Mouse (Mus musculus): ENCODE data around the gene Snrpe. TPM values are rescaled to one million over a fixed set of nuclear protein-coding genes. Genes with fewer than 3 reads are reported as not detected.
A peak's percentile ranks its signal among the peaks of the same experiment; 100 is the strongest.

The Snrpe gene
- polyA plus RNA-seq (2014; fragmentation: Nextera tagmentation; extraction: Ambion mirVana) = 425 and 449 TPM in 2 replicates

- Histone ChIP-seq H3K4me1 (ENCODE audit: control insufficient read depth, insufficient read depth, low read length) (peaks cover 5% of the 10 kb centered on the region), H3K27ac (ENCODE audit: low read depth, low read length) (peak within 1 kb of the TSS; percentile 89), H3K4me3 (ENCODE audit: low read depth, low read length) (peak within 1 kb of the TSS; percentile 87), H3K9me3 (ENCODE audit: control insufficient read depth, low read length) (no peaks in the 10 kb centered on the region), H3K4me2 (ENCODE audit: low read depth, low read length) (peak within 1 kb of the TSS; percentile 71), H3K9ac (replicated peaks; ENCODE audit: low read depth, low read length) (peak within 1 kb of the TSS; percentile 89), H3K36me3 (ENCODE audit: control insufficient read depth, insufficient read depth, low read length) (peaks cover 22% of the 10 kb centered on the region), H3K27me3 (ENCODE audit: control insufficient read depth, insufficient read depth, low read length) (no peaks in the 10 kb centered on the region)
- under 1% methylated on average over 73 of the region's 73 CpGs for WGBS
- peak; percentile 98 for ATAC-seq (ENCODE audit: low read depth)
Observed at GRCm38 (mm10) chr1:133609771-133610502, at the start of gene Snrpe. Snrpe (minus strand) TSS chr1:133610291.

GRCm38 (mm10) chr1:133658878-133659277 lies 48.8 kb upstream of the Snrpe start:
- H3K27me3 ChIP-seq (ENCODE audit: control insufficient read depth, insufficient read depth, low read length) = no peaks in the 10 kb centered on the region
- no peak for ATAC-seq (ENCODE audit: low read depth)
- H3K4me2 ChIP-seq (ENCODE audit: low read depth, low read length) = no peak overlapping the region
- no peaks in the 10 kb centered on the region for H3K9me3 ChIP-seq (ENCODE audit: control insufficient read depth, low read length)
- peaks cover 7% of the 10 kb centered on the region; the same call in 1 of the 2 replicates for H3K36me3 ChIP-seq (ENCODE audit: control insufficient read depth, insufficient read depth, low read length)
- H3K4me1 ChIP-seq (ENCODE audit: control insufficient read depth, insufficient read depth, low read length) = peaks cover 34% of the 10 kb centered on the region
- 77% methylated on average over 3 of the region's 3 CpGs for WGBS
- no peak overlapping the region for H3K9ac ChIP-seq (replicated peaks; ENCODE audit: low read depth, low read length)
- H3K27ac ChIP-seq (ENCODE audit: low read depth, low read length) = no peak overlapping the region
- H3K4me3 ChIP-seq (ENCODE audit: low read depth, low read length) = no peak overlapping the region

GRCm38 (mm10) chr1:133656811-133657210 lies 46.7 kb upstream of the Snrpe start:
- no peak overlapping the region for H3K4me2 ChIP-seq (ENCODE audit: low read depth, low read length)
- WGBS = 43% methylated on average over 5 of the region's 5 CpGs
- H3K36me3 ChIP-seq (ENCODE audit: control insufficient read depth, insufficient read depth, low read length) = peaks cover 7% of the 10 kb centered on the region; the same call in 1 of the 2 replicates
- H3K4me1 ChIP-seq (ENCODE audit: control insufficient read depth, insufficient read depth, low read length) = peaks cover 34% of the 10 kb centered on the region
- no peak overlapping the region for H3K9ac ChIP-seq (replicated peaks; ENCODE audit: low read depth, low read length)
- no peak for ATAC-seq (ENCODE audit: low read depth)
- no peak overlapping the region for H3K27ac ChIP-seq (ENCODE audit: low read depth, low read length)
- no peaks in the 10 kb centered on the region for H3K9me3 ChIP-seq (ENCODE audit: control insufficient read depth, low read length)
- no peaks in the 10 kb centered on the region for H3K27me3 ChIP-seq (ENCODE audit: control insufficient read depth, insufficient read depth, low read length)
- H3K4me3 ChIP-seq (ENCODE audit: low read depth, low read length) = no peak overlapping the region

GRCm38 (mm10) chr1:133653033-133653432 lies 42.9 kb upstream of the Snrpe start:
- Histone ChIP-seq H3K27ac (ENCODE audit: low read depth, low read length) (no peak overlapping the region), H3K27me3 (ENCODE audit: control insufficient read depth, insufficient read depth, low read length) (no peaks in the 10 kb centered on the region), H3K9me3 (ENCODE audit: control insufficient read depth, low read length) (no peaks in the 10 kb centered on the region), H3K4me2 (ENCODE audit: low read depth, low read length) (no peak overlapping the region), H3K4me3 (ENCODE audit: low read depth, low read length) (no peak overlapping the region), H3K9ac (replicated peaks; ENCODE audit: low read depth, low read length) (no peak overlapping the region), H3K36me3 (ENCODE audit: control insufficient read depth, insufficient read depth, low read length) (peaks cover 3% of the 10 kb centered on the region; the same call in 1 of the 2 replicates), H3K4me1 (ENCODE audit: control insufficient read depth, insufficient read depth, low read length) (peaks cover 16% of the 10 kb centered on the region)
- ATAC-seq (ENCODE audit: low read depth) = no peak
- 96% methylated on average over 1 of the region's 1 CpGs for WGBS

- Histone ChIP-seq H3K9me3 (ENCODE audit: control insufficient read depth, low read length) (no peaks in the 10 kb centered on the region), H3K27ac (ENCODE audit: low read depth, low read length) (no peak overlapping the region), H3K36me3 (ENCODE audit: control insufficient read depth, insufficient read depth, low read length) (peaks cover 9% of the 10 kb centered on the region), H3K9ac (replicated peaks; ENCODE audit: low read depth, low read length) (no peak overlapping the region), H3K4me1 (ENCODE audit: control insufficient read depth, insufficient read depth, low read length) (peaks cover 2% of the 10 kb centered on the region; the same call in 1 of the 2 replicates), H3K4me3 (ENCODE audit: low read depth, low read length) (no peak overlapping the region), H3K4me2 (ENCODE audit: low read depth, low read length) (no peak overlapping the region), H3K27me3 (ENCODE audit: control insufficient read depth, insufficient read depth, low read length) (no peaks in the 10 kb centered on the region)
- ATAC-seq (ENCODE audit: low read depth) = no peak
- 97% methylated on average over 7 of the region's 7 CpGs for WGBS
Observed at GRCm38 (mm10) chr1:133650288-133651055, 40.4 kb upstream of the Snrpe start.

GRCm38 (mm10) chr1:133645652-133646051 lies 35.6 kb upstream of the Snrpe start:
- ATAC-seq (ENCODE audit: low read depth) = no peak
- H3K4me3 ChIP-seq (ENCODE audit: low read depth, low read length) = no peak overlapping the region
- peaks cover 44% of the 10 kb centered on the region for H3K36me3 ChIP-seq (ENCODE audit: control insufficient read depth, insufficient read depth, low read length)
- no peak overlapping the region for H3K4me2 ChIP-seq (ENCODE audit: low read depth, low read length)
- no peaks in the 10 kb centered on the region for H3K4me1 ChIP-seq (ENCODE audit: control insufficient read depth, insufficient read depth, low read length)
- H3K27ac ChIP-seq (ENCODE audit: low read depth, low read length) = no peak overlapping the region
- H3K27me3 ChIP-seq (ENCODE audit: control insufficient read depth, insufficient read depth, low read length) = no peaks in the 10 kb centered on the region
- 95% methylated on average over 5 of the region's 5 CpGs for WGBS
- no peak overlapping the region for H3K9ac ChIP-seq (replicated peaks; ENCODE audit: low read depth, low read length)
- H3K9me3 ChIP-seq (ENCODE audit: control insufficient read depth, low read length) = no peaks in the 10 kb centered on the region

- 90% methylated on average over 2 of the region's 2 CpGs for WGBS
- H3K36me3 ChIP-seq (ENCODE audit: control insufficient read depth, insufficient read depth, low read length) = peaks cover 81% of the 10 kb centered on the region
- no peak overlapping the region for H3K27ac ChIP-seq (ENCODE audit: low read depth, low read length)
- no peak overlapping the region for H3K4me2 ChIP-seq (ENCODE audit: low read depth, low read length)
- no peak for ATAC-seq (ENCODE audit: low read depth)
- H3K27me3 ChIP-seq (ENCODE audit: control insufficient read depth, insufficient read depth, low read length) = no peaks in the 10 kb centered on the region
- H3K9ac ChIP-seq (replicated peaks; ENCODE audit: low read depth, low read length) = no peak overlapping the region
- no peak overlapping the region for H3K4me3 ChIP-seq (ENCODE audit: low read depth, low read length)
- H3K9me3 ChIP-seq (ENCODE audit: control insufficient read depth, low read length) = no peaks in the 10 kb centered on the region
- H3K4me1 ChIP-seq (ENCODE audit: control insufficient read depth, insufficient read depth, low read length) = no peaks in the 10 kb centered on the region
Observed at GRCm38 (mm10) chr1:133641163-133641562, 31.1 kb upstream of the Snrpe start.

GRCm38 (mm10) chr1:133638517-133638916 lies 28.4 kb upstream of the Snrpe start:
- no peaks in the 10 kb centered on the region for H3K27me3 ChIP-seq (ENCODE audit: control insufficient read depth, insufficient read depth, low read length)
- H3K36me3 ChIP-seq (ENCODE audit: control insufficient read depth, insufficient read depth, low read length) = peaks cover 76% of the 10 kb centered on the region
- no peak overlapping the region for H3K9ac ChIP-seq (replicated peaks; ENCODE audit: low read depth, low read length)
- no peaks in the 10 kb centered on the region for H3K9me3 ChIP-seq (ENCODE audit: control insufficient read depth, low read length)
- ATAC-seq (ENCODE audit: low read depth) = no peak
- H3K27ac ChIP-seq (ENCODE audit: low read depth, low read length) = no peak overlapping the region
- no peaks in the 10 kb centered on the region for H3K4me1 ChIP-seq (ENCODE audit: control insufficient read depth, insufficient read depth, low read length)
- H3K4me3 ChIP-seq (ENCODE audit: low read depth, low read length) = no peak overlapping the region
- WGBS = 94% methylated on average over 6 of the region's 6 CpGs
- H3K4me2 ChIP-seq (ENCODE audit: low read depth, low read length) = no peak overlapping the region

GRCm38 (mm10) chr1:133632168-133632567 lies 22.1 kb upstream of the Snrpe start:
- no peak overlapping the region for H3K27ac ChIP-seq (ENCODE audit: low read depth, low read length)
- H3K36me3 ChIP-seq (ENCODE audit: control insufficient read depth, insufficient read depth, low read length) = peaks cover 55% of the 10 kb centered on the region
- 95% methylated on average over 2 of the region's 2 CpGs for WGBS
- H3K4me2 ChIP-seq (ENCODE audit: low read depth, low read length) = no peak overlapping the region
- no peaks in the 10 kb centered on the region for H3K9me3 ChIP-seq (ENCODE audit: control insufficient read depth, low read length)
- H3K27me3 ChIP-seq (ENCODE audit: control insufficient read depth, insufficient read depth, low read length) = no peaks in the 10 kb centered on the region
- no peak overlapping the region for H3K4me3 ChIP-seq (ENCODE audit: low read depth, low read length)
- no peaks in the 10 kb centered on the region for H3K4me1 ChIP-seq (ENCODE audit: control insufficient read depth, insufficient read depth, low read length)
- ATAC-seq (ENCODE audit: low read depth) = no peak
- no peak overlapping the region for H3K9ac ChIP-seq (replicated peaks; ENCODE audit: low read depth, low read length)
